Mouse (Mus musculus): ENCODE measurements around the gene Mill2.
"Not testable (repeated sequence)": the region's sequence is repeated elsewhere in the genome, so short reads cannot be mapped to it uniquely, and the experiment has no call there.

Mill2 gene

GRCm38 (mm10) chr7:18839865-18840264, at the start of gene Mill2:
TSS of gene Mill2 (plus strand) at chr7:18839966.
- DNase-seq = no peak

DNA sequence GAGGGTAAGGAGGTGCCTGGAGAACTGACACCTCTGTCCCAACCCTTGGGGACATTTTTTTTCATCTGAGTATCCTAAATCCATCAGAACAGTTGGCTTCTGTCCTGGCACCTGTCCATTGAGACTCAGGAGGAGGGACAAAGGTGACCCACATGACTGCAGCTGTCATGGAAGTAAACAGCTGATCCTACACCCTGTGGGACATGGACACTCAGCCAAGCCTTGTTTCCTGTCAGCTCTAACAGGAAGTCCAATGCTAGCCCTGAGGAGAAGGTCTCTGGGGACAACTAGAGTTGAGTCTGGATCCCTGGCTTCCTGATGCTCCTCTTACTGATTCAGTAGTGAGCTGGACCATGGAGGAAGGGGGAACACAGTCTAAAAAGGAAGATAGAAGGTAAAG, 49.1 kb upstream of the Mill2 start:
- DNase-seq = not testable (repeated sequence)

DNA sequence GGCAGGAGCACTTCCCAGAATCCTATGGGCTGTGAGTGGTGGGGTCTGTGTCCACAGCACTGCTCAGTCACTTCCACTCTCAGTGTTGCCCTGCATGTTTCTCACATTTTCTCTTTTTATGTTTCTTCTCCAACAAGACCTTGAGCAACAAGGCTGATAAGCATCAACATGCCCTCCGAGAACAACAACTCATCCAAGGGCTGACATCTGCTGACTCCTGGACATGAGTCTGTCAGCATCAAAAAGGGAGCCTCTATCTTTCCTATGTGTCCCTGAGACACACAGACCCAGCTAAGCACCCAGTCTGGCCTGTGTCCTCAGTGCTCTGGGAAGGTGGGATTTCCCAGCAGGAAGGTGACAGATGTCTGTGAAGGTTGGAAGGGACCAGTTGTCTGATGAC, 41.3 kb upstream of the Mill2 start, which contains the start of gene Psg19:
Psg19 (minus strand) TSS at position 101 of the 400 bp plus-strand sequence.
- DNase-seq = no peak

GRCm38 (mm10) chr7:18799129-18799528, 40.6 kb upstream of the Mill2 start:
- no peak for DNase-seq

GRCm38 (mm10) chr7:18803526-18803925, 36.2 kb upstream of the Mill2 start:
- no peak for DNase-seq

GRCm38 (mm10) chr7:18818301-18818700, 21.5 kb upstream of the Mill2 start:
- no peak for DNase-seq

DNA sequence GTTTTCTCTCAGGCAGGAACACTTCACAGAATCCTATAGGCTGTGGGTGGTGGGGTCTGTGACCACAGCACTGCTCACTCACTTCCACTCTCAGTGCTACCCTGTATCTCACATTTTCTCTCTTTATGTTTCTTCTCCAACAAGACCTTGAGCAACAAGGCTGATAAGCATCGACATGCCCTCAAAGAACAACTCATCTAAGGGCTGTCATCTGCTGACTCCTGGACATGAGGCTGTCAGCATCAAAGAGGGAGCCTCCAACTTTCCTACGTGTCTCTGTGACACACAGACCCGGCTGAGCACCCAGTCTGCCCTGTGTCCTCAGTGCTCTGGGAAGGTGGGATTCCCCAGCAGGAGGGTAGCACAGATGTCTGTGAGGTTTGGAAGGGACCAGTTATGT, 18.3 kb upstream of the Mill2 start, which contains the start of gene Psg17:
Psg17 (minus strand) TSS at position 101 of the 400 bp plus-strand sequence.
- DNase-seq = no peak

GRCm38 (mm10) chr7:18827792-18828546, 11.8 kb upstream of the Mill2 start:
- no peak for DNase-seq

DNA sequence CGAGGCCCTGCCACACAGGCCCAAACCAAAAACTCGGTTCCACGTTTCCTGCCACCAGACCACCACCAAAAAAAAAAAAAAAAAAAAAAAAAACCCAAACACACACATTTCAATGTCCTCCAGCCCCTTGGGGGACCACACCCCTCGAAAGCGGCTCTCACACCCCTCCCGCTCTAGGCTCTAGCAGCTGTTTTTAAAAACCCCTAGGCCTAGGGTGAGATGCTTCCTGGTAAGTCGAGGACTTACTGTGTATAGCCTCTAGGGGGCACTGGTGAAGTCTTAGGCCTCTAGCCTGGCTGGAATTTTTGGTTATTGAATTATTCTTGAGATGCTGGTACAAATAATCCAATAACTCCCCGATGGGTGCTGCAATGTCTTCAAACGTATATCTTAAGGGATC, 11.2 kb upstream of the Mill2 start:
- DNase-seq = no peak

DNA sequence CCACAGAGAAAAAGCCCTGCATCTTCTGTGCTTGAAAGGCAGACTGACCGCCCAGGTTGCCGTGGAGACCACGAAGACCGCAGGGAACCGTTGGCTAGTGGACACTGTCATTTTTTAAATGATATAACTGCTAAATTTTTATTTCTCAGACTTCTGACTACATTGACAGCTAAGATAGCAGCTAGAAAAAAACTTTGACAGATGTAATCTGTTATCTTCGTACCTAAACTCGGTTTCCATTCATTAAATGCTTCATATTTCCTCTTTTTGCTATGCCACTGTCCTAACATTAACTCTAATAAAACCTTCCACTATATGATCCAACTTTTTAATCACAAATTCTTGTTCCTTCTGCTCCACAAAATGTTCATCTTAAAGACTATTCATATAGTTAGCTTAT, 10.2 kb upstream of the Mill2 start:
- DNase-seq = no peak

DNA sequence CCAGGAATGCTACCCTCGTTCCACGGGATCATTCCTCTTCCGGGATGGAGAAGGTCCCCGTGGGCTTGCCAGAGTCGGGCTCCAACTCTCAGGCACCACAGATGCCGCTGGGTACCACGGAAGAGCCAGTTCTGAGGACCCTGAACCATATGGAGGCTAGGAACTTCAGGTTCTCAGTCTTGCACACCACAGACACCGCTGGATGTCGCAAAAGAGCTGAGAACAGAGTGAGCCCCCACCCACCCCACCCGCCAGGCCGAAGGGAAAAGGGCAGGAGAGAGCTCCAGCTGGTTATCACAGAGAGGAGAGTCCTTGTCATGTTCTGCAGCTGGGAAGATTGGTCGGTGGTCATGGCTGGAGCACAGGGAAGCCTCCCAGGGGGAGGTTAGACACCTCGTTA, 7.5 kb upstream of the Mill2 start:
- DNase-seq = no peak

- DNase-seq = peak; percentile 40
Observed at GRCm38 (mm10) chr7:18840386-18841173, 814 bp downstream of the Mill2 start.

DNA sequence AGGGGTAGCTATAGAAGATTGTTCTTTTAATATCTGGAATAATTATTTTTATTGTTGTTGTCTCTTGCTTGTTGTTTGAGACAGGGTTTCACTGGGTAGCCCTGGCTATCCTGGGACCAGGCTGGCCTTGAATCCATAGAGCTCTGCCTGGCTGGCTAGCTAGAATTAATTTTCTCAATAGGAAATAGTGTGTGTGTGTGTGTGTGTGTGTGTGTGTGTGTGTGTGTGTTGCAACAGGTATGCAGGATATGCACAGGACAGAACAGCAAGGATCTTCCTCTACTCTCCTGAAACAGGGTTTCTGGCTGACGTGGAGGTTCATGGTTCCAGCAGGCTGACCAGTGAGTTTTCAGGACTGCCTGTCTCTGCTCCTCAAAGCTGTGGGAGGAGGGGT, 1.4 kb downstream of the Mill2 start:
- DNase-seq = no peak

DNA sequence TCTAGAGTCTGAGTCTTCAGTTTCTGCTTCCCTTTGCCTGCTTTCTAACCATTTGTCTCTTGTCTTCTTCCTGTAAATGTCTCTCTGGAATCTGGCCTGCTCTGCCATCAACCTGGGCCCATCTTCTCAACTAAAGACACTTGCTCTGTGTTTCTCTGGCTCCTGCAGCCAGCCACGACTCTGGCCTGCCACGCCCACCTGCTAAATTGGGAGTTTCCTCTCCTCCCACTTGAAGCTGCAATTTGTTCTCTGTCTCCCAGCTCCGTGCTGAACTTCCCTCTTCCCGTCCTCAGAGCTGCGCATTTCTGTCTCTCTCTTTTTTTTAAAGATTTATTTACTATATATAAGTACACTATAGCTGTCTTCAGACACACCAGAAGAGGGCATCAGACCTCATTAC, 5.0 kb downstream of the Mill2 start:
- DNase-seq = no peak

DNA sequence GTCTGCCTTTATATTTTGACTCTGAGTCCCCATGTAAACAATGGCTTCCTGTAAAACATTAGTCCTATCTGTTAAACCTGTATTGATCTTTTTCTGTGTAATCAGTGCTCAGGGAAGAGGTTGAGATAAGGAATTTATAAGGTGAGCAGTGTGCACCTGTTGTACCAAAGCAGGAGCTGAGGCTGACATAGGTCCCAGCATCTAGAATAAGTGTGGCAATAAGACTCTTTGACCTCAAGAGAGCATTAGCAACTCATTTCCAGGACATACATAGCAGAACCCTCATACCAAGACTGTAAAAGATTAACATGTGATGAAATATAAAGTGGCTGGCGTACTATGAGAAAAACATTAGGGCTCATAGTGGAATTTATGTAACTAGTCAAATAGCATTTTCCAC, 8.6 kb downstream of the Mill2 start:
- DNase-seq = no peak

DNA sequence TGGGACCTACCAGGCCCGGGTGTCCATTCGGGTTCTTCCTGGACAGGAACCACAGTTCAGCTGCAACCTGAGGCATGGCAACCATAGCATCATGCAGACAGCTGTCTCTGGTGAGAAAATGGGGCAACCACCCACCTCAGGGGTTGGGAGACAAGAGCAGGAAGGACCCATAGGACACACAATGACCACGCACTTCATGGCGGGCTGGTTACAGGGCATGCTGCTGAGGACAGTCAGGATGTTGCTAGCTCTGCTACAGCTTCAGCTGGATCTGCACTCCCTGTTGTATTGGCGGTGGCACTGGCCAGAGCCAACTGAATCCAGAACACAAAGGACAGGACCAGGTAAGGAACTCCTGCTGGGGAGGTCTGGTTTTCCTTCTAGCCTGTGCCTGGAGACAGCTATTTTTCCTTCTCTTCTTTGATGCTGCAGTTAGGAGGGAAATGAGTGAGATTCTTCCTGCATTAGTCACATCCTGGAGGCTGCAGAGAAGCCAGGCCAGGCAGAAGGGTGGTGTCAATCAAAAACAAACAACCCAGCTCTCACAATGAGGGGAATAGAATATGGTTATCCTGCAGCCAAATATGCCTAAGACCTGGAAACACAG, 18.6 kb downstream of the Mill2 start:
- DNase-seq = no peak

DNA sequence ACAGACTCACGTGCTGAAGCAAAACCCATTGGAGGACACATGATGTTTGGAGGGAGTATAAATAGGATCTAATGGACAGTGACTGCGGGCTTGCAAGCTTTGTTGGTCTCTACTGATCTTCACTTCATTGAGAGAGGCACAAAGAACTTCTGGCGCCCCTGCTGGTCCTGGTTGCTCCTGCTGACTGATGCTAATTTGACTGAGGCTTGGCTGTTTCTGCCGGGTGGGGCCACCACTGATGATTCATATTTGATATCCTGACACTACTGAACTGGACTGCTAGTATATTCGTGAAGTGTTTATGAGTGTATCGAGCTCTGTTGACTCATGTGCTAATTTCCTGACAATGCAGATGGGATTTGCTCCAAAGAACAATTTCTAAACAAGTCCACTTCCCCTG, 23.0 kb downstream of the Mill2 start:
- DNase-seq = no peak

GRCm38 (mm10) chr7:18868491-18868890, 28.7 kb downstream of the Mill2 start:
- no peak for DNase-seq

- not testable (repeated sequence) for DNase-seq
Observed at GRCm38 (mm10) chr7:18871031-18871430, 31.3 kb downstream of the Mill2 start, which contains the start of gene Pglyrp1. TSS of gene Pglyrp1 (plus strand) at chr7:18871331.

GRCm38 (mm10) chr7:18872014-18872802, 32.4 kb downstream of the Mill2 start:
- no peak for DNase-seq

GRCm38 (mm10) chr7:18872816-18873215, 33.0 kb downstream of the Mill2 start:
- no peak for DNase-seq

GRCm38 (mm10) chr7:18873253-18873652, 33.5 kb downstream of the Mill2 start:
- DNase-seq = peak; percentile 77

DNA sequence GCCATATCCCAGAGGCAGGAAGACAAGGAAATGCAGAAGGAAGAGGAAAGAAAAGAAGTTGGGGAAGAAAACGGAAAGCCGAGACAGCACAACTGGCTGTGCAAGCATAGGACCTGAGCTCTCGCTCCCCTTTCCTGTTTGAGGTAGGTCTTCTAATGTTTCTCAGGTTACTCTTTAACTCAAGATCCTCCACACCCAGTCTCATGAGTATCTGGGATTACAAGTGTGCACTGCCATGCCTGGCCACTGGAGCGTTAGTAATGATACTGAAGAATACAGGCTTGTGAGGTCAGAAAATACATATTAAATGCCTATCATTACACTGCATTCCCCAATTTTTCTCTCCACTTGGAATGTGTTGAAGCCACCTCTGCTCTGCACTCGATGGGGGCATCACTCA, 35.6 kb downstream of the Mill2 start:
- no peak for DNase-seq
